Mouse (Mus musculus): ENCODE measurements at regions not wholly inside any gene's neighbourhood (a gene's known extent, or its start where the extent isn't known, plus 50 kb on each side); places are given as distances from the start of the nearest gene placed in this dataset.

GRCm38 (mm10) chr3:129444221-129444620, 87.9 kb upstream of the Elovl6 start:
- 92% methylated on average over 3 of the region's 3 CpGs for WGBS
- DNase-seq (ENCODE audit: low read depth, low spot score) = no peak

DNA sequence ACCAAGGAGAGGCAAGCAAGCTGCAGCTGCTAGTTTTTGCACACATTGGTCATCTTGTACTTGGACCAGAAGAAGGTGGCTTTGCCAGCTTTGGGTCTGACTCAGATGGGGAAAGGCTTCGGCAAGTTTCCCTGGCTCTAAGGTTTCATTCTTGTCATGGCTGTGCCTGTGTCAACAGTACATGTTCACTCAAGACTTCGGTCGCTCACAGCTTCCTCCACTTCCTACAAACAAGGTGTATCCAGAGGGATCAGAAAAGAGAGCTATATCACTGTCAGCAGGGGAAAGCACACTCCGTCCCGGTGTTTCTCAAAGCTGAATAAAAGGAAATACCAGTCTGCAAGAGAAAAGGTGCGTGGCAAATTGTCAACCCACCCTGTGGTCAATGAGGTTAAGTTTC, 86.2 kb upstream of the Elovl6 start:
- WGBS = 78% methylated on average over 6 of the region's 6 CpGs
- DNase-seq (ENCODE audit: low read depth, low spot score) = no peak

GRCm38 (mm10) chr3:129449928-129450327, 82.2 kb upstream of the Elovl6 start:
- WGBS = 76% methylated on average over 4 of the region's 4 CpGs
- DNase-seq (ENCODE audit: low read depth, low spot score) = no peak

DNA sequence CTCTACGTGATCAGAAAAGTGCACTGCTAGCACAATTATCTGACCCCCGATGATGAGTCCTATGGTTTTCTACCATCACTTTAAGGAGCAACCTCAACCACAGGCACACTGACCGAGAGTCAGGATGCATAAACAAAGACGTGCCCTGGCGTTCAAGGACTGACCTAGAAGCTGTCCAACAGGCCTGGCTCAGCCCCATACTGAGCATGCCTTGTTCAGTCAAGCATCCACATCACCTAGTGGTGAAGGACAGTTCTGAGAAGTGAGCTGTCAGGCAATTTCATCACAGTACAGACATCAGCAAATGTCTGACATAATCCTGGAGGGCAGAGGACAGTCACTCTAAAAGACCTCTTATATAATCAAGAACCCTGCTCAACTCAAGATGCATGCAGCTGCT, 81.5 kb upstream of the Elovl6 start:
- 74% methylated on average over 5 of the region's 5 CpGs for WGBS
- DNase-seq (ENCODE audit: low read depth, low spot score) = no peak

DNA sequence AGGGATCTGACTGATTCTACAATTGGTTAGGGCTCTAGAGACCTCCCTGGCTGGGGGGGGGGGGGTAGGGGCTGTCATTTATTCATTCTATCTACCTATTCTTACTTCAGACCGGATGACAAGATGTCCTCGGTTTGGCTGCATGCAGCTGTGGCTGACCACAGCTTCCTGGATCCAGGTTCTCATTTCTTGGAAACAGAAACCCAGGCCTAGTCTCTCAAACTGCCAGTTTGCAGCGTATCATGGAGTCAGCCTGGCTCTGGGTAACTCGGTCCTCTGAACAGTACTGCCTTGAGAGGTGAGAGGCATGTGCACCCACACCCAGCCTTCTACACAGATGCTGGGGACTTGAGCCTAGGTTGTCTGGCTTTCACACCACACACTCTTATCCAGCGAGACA, 62.1 kb upstream of the Elovl6 start:
- 85% methylated on average over 5 of the region's 5 CpGs for WGBS
- DNase-seq (ENCODE audit: low read depth, low spot score) = no peak

DNA sequence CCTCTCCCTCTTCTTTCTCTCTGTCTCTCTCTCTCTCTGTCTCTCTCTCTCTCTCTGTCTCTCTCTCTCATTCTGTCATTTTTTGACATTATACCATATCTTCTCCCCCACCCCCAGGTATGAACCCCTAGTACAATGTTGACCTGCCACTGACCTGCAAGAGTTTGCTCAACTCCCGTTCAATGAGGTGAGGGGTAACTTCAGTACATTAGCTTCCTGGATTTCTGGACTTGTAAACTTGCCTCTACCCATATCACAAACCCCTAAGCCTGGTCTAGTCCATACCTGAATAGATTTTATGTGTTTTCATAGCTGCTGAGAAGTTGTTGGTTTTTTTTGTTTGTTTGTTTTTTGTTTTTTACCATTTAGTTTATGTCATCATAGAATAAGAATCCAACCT, 60.8 kb upstream of the Elovl6 start:
- DNase-seq (ENCODE audit: low read depth, low spot score) = no peak
- 32% methylated on average over 1 of the region's 1 CpGs for WGBS

GRCm38 (mm10) chr3:129472008-129472407, 60.1 kb upstream of the Elovl6 start:
- DNase-seq (ENCODE audit: low read depth, low spot score) = no peak
- WGBS = 64% methylated on average over 10 of the region's 10 CpGs

- DNase-seq (ENCODE audit: low read depth, low spot score) = no peak
- WGBS = 89% methylated on average over 7 of the region's 7 CpGs
Observed at GRCm38 (mm10) chr3:129474451-129474850, 57.7 kb upstream of the Elovl6 start.

DNA sequence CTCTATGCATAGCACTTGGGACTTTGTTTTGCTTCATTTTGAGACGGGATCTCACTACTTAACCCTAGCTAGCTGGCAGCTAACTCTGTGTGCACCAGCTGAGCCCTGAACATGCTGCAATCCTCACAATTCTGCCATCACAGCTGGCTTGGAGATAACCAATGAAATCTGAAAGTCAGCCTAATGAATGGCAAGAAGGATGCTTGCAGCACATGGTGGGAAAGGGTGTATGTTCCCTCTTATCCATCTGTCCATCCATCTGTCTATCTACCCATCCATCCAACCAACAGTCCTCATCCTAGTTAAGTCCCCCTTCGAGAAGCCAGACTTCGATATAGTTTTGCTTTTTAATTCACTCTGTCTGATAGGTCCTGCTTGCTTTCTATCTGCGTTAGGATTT, 55.9 kb upstream of the Elovl6 start:
- 93% methylated on average over 4 of the region's 4 CpGs for WGBS

DNA sequence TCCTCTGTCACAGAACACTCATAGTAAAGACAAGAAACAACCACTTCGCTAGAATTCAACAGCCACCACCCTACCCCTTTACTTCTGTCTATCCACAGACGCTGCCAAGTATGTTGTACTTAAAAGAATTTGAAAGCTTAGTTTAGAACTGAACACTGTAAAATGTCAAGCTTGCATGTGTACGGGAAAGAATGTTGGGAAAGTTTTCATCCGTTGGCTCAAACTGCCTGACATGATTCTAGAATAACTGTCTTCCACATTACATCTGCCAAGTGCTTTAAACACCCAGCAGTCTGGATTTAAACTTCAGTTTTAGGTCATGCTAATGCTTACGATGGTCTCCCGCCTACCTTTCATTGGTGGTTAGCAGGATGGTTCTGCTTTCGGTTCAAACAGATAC, 54.1 kb upstream of the Elovl6 start:
- WGBS = 76% methylated on average over 7 of the region's 7 CpGs
- no peak for DNase-seq (ENCODE audit: low read depth, low spot score)

More for the DNA sequence above, 55.9 kb upstream of the Elovl6 start:
- DNase-seq (ENCODE audit: low read depth, low spot score) = no peak

DNA sequence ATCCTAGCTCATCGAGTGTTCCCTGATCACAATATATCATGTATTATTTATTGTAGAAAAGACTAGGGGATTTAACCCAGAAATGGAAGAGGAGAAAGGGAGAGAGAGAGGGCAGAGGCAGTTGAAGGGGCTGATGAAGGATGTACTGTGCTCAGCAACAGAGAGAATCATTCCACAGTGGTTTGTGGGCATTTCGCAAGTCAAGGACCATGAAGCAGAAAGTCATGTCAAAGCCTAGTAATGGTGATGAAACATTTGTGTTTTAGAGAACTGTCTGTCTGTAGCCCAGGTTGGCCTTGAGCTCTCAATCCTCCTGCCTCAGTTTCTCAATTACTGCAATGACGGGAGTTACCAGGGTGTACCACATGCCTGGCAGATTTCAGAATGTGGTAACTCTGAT, 50.9 kb upstream of the Elovl6 start:
- DNase-seq (ENCODE audit: low read depth, low spot score) = no peak
- WGBS = 92% methylated on average over 3 of the region's 3 CpGs

Measured in large intestine, adult 2 months (tissue).